Mouse (Mus musculus) cerebellum, adult 11 months (tissue): ENCODE data around the gene Fam13a.

Experiments used
- DNase-seq: peaks from one replicate; pipeline ENCODE4 v3.0.0; 2022

Fam13a gene

GRCm38 (mm10) chr6:58932515-58933188 is 91.7 kb downstream of the Fam13a start:
- DNase-seq: peak; percentile 17

- no peak for DNase-seq
Observed at GRCm38 (mm10) chr6:58931149-58931548, 93.2 kb downstream of the Fam13a start.

DNA sequence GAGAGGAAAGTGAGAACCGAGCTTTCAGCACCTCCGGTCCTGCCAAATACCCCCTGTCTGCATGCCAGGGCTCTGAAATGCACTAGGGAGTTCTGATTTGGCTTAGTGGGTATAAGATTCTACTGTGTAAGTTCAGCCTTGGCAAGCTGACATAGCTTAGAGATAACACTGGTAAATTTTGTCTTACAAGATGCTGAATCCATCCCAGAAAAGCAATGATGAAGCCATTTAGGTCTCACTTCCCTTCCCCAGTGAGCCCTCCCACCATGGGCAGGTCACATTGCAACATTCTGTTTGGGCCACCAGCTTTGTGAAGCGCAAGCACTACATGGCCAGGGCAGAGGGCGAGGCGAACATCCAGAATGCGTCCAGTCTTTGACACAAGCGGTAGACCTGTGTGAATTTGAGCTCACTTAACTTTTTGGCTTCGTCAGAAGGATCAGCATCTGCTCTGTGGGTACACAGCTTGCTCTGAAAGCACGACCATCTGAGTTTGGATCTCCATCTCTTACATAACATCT is 94.4 kb downstream of the Fam13a start:
- DNase-seq: no peak

DNA sequence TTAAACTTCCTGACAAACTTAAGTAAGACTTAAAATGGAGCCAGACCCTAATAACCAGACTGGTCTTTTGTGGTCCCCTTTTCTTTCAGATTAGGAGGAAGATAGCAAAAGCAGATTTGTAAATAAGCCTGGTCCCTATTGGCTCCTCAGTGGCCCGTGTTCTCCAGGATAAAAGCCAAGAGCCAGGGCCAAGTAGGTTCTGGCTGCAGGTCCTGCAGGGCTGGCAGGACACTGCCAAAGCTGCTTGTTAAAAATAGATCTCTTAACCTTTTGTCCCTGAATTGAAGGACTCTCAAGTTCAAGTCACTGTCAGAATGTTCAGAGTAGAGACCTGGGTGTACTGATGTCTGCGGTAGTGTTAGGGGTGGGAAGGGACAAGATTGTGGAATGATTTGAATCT is 96.5 kb downstream of the Fam13a start:
- DNase-seq: peak; percentile 72

DNA sequence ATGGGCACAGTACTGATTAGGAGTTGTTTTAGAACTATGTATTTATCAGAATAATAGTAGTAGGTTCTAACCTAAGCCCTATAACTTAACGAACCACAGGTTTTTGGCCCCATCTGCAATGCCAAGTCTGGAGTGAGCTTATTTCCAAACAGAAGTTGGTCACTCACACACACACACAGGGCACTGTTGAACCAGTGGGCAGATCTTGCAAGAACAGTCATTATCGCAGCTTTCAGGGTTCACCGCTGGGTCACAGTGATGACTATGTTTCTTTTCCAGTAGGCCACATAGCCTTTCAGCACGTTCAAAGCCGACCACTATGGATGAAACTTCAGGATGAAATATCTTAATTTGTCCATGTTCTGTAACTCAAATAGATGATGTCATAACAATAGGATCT is 101.8 kb downstream of the Fam13a start:
- no peak for DNase-seq

GRCm38 (mm10) chr6:58921623-58922022 is 102.7 kb downstream of the Fam13a start:
- no peak for DNase-seq

DNA sequence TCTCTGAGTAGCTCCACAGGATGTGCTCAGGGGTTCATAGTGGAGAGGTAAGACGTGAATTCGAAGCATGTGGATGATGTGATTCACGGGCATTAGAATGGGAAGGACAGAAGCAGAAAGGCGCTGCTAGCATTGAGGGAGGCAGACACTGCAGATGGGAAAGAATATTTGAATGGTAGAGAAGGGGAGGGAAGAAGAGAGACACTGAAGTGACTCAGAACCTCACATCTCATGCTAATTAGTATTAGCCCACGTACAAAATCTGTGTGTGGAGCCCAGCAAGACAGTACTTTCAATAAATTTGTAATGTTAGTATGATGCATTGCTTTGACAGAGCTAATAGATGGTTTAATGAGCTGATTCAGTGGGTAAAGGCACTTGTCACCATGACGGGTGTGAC is 103.6 kb downstream of the Fam13a start:
- no peak for DNase-seq

- no peak for DNase-seq
Observed at GRCm38 (mm10) chr6:58916498-58916897, 107.9 kb downstream of the Fam13a start.

DNA sequence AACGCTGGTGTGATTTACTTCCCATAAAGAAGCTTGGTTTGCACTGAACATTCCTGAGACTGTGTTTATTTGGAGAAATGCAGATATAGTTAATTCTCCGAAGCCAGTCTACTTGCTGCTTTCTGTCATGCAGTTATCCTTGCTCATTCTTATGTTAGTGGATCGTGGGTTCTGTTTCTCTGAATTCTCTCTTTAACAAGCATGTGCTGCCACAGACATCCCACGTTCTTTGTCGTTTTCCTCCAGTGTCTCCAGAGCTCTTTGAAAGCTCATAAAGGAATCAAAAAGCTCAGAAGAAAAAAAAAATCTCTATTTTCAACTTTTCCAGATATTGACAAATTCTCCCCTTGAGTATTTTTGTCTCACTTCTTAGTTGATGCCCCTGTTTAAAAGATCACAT is 110.4 kb downstream of the Fam13a start:
- no peak for DNase-seq

- no peak for DNase-seq
Observed at GRCm38 (mm10) chr6:58913551-58913950, 110.8 kb downstream of the Fam13a start.

DNA sequence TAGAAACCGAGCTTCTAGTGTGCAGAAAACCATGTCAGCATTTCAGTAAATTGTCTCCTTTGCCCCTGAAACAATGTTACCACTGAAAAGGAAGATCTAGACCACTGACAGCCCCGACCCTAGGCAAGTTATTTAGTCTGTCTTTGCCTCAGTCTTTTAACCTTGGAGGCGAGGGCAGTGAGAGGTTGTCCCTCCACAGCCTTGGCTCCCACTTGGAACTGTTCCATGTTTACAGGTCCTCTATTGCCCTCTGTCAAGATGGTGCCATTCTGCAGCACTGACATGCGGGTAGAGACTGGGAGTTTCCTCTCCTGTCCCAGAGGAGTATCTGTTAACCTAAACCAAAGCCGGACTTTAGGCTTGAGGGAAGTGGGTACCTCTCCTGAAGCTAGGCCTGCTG is 111.5 kb downstream of the Fam13a start:
- no peak for DNase-seq

DNA sequence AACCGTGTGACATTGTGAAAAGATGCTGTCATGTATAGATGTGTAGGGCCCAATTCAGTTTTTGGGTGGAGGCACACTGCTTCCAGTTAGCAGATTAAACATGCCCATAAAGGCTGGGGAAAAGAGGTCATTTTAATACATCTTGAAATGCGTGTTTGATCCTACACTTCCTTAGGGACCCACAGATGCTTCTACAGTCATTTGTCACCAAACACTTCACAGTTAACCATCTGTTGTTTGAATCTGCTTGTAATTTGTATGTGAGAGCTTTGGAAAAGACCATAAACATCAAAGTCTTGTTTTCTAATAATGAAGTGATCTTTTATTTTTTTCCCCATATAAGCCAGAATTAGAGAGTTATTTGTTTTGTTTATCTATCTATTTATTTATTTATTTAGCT is 116.6 kb downstream of the Fam13a start:
- no peak for DNase-seq

DNA sequence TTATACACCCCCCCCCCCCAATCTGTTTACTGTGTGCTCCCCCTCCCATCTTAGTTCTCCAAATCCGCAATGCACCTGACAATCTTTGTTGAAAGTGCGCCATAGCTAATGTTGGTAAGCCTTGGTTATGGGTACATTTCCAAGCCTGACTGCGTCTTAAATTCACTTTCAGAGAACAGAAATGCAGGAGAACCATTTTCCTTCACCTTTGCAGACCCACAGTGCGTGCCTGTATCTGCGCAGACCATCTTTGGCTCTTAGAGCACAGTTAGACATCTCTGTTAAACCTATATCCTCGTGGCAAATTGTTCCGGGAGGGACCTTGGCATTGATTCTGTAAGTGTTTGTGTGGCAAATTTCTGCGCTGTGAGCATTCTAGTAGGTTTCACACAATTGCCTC is 117.0 kb downstream of the Fam13a start:
- DNase-seq: no peak

GRCm38 (mm10) chr6:58906852-58907261 is 117.5 kb downstream of the Fam13a start, which contains the start of gene Nap1l5:
Nap1l5 (minus strand) TSS chr6:58907076.
- peak; percentile 82 for DNase-seq

GRCm38 (mm10) chr6:58904551-58904950 is 119.8 kb downstream of the Fam13a start:
- DNase-seq: no peak

DNA sequence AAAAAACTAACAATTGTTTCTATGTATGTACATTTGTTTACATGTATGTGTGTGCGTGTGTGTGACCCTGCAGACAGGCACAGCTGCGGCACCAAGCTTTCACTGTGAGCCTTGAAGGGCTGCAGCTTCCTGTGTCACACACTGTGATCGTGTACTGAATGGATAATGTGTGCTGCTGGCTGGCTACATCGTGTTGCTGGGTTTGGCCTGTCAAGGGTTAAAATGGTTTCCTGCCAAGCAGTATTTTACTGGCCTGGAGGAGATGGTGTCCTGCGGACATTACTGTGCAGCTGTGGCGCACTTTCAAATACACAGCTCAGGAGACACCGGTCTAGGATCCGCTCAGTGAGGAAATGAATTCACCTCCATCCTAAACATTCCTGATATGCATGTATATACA is 121.2 kb downstream of the Fam13a start:
- DNase-seq: peak; percentile 37

- no peak for DNase-seq
Observed at GRCm38 (mm10) chr6:58900536-58900935, 123.8 kb downstream of the Fam13a start.

DNA sequence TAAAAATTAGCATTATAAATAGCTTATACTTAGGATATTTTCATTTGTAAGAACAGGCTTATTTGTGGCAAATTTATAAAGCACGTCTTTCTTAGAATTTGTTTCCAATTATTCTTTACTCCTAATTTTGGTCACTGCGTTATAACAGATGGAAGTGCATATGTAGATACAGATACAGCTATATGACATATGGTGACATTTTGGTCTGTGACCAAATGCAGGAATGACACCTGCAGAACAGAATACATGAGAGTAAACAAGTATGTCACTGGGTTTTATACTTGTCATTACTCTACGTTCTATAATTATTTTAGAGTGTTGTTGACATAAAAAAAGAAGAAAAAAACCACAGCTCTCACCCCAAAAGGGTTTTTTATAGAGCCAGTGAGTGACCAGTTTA is 125.3 kb downstream of the Fam13a start:
- no peak for DNase-seq

DNA sequence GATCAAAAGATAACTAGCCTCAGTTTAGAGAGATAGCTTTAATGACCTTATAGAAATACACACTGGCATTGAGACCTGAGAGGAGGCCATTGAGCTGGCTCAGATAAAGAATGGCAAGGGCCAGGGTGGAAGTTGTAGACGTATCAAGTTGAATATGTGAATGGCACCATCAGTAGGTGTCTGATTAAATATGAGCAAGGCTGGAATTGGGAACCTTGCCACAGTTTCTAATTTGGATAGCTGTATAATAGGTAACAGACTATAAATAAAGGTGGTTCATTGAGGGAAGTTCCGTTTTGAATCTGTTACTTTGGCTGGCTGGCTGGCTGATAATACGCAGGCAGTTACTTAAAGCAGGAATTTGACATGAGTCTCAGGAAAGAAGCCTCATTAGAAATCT is 127.7 kb downstream of the Fam13a start:
- no peak for DNase-seq

DNA sequence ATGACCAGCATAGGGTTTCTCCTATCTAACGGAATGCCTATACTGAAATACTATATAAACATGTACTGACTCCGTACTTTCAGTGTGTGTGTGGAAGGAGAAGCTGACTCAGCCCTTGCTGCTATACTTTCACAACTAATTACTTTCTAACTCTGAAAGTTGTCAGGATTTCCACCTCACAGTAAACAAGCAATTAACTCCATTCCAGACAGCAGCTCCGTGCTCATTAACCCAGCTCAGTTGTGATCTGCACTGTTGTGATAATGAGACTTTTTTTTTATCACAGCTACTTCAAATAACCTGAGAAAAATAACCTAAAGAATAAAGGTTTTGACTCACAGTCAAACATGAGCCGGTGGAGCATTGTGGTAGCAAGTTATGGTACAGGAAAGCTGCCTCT is 129.4 kb downstream of the Fam13a start:
- no peak for DNase-seq

DNA sequence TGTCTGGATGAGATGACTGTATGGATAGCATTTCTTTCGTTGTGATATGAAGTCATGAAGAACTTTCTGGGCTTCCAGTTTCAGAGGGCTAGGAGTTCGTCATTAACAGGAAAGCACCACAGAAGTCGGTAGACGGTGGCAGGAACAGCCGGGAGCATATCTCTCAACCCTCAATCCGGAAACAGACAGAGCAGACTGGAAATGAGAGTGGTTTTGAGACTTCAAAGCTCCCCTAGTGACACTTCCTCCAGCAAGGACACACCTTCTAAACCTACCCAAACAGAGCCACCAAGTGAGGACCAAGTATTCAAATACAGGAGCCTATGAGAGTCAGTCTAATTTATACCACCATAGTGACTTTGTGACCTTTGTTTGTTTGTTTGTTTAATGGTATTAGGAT is 131.0 kb downstream of the Fam13a start:
- DNase-seq: no peak

DNA sequence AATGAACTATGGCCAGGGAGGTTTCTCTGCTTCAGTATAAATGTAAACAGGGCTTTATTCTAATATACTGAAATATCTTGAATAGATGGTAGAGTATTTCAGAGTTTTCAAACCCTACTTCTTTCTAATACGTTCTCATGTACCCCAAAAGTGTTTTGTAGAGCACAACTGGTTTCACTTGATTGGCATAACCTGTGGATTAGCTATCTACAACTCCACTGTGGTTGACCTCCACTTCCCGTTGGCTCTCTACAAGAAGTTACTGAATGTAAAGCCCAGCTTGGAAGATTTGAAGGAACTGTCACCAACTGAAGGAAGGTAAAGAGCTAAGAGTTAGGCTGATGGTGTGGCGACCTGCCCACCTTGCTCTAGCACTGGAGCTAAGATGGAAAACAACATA is 134.4 kb downstream of the Fam13a start:
- DNase-seq: no peak

GRCm38 (mm10) chr6:58882271-58882670 is 142.1 kb downstream of the Fam13a start:
- no peak for DNase-seq
